Mouse (Mus musculus) forebrain, embryonic 10.5 days (tissue): Measurements from ENCODE around the gene Rtn1. TPM values are rescaled to one million over a fixed set of nuclear protein-coding genes. Genes with fewer than 3 reads are reported as not detected.

Experiments
- DNase-seq: peaks from one replicate; pipeline ENCODE4 v3.0.0-alpha.2; 2017; ENCODE audit warnings: low spot score; ENCODE audit errors: extremely low spot score
- H3K27ac ChIP-seq: fragments of 300-500 bp; sonication (generic); 2 replicates; pipeline ENCODE4 v1.5.1; 2016; ENCODE audit warnings: mild to moderate bottlenecking
- H3K27me3 ChIP-seq: fragments of 300-500 bp; sonication (generic); 2 replicates; pipeline ENCODE4 v1.6.1; 2016; ENCODE audit warnings: mild to moderate bottlenecking; ENCODE audit not compliant: poor library complexity, severe bottlenecking
- H3K36me3 ChIP-seq: fragments of 300-500 bp; sonication (generic); replicated peaks from 2 replicates; pipeline ENCODE4 v1.6.1; 2016; ENCODE audit warnings: mild to moderate bottlenecking, moderate library complexity
- H3K4me1 ChIP-seq: fragments of 300-500 bp; sonication (generic); 2 replicates; pipeline ENCODE4 v1.6.1; 2016
- H3K4me3 ChIP-seq: fragments of 300-500 bp; sonication (generic); 2 replicates; pipeline ENCODE4 v1.5.1; 2016; ENCODE audit warnings: mild to moderate bottlenecking, moderate library complexity
- H3K9me3 ChIP-seq: fragments of 300-500 bp; sonication (generic); 2 replicates; pipeline ENCODE4 v1.6.1; 2016; ENCODE audit warnings: mild to moderate bottlenecking, moderate library complexity
- WGBS: fragments of 180-500 bp; shearing (Covaris S2); methylation state at CpG from one replicate; pipeline ENCODE4 v1.1.7; 2016; 5-methylcytosine and 5-hydroxymethylcytosine counted together
- polyA plus RNA-seq: library from polyadenylated mRNA; unstranded; fragments of >200 nt; fragmentation: Nextera tagmentation; extraction: Ambion mirVana; gene quantifications from 2 replicates; pipeline ENCODE4 v1.2.1, GENCODE M21; 2016

Gene Rtn1
- polyA plus RNA-seq, 1 experiment from 2014 or later: 72.9 TPM

DNA sequence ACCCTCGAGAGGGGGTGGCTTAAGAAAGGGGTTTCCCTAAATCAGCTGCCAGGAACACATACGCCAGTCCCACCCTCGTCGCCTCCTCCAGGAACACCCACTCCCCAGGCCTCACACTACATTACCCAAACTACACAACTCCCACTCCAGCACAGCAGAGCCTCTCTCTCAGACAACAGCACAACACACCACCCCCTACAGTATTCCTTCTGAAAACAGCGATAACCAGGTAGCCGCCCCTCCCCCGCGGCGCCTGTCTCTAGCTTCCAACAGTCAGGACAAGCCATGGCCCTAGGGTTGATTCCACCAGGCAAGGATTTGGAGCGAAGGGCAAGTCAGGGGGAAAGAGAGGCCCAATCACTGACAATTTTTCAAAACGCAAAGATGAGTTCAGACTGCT is 1.7 kb downstream of the Rtn1 start:
- no peaks in the 10 kb centered on the region for H3K36me3 ChIP-seq
- DNase-seq: peak; percentile 21
- WGBS: 7% methylated on average over 11 of the region's 11 CpGs

DNA sequence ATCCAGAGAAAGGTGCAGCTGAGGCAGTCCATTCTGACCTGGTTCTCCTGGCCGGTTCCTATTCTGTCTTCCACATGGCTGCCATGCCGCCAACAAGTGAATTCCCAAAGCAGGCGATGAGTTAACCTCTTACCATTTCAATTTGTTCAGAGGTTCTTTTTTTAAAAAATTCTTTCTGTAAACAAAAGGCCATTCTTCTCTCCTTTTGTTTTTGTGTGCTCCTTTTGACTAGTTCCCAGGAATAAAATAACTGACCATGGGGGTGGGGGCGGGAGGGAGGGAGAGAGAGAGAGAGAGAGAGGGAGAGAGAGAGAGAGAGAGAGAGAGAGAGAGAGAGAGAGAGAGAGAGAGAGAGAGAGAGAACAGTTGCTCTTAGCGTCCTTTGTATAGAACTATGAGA is 3.8 kb downstream of the Rtn1 start:
- no peak for DNase-seq
- 40% methylated on average over 4 of the region's 5 CpGs for WGBS
- H3K27me3 ChIP-seq: peaks cover 42% of the 10 kb centered on the region
- H3K4me3 ChIP-seq: no peak overlapping the region
- no peaks in the 10 kb centered on the region for H3K9me3 ChIP-seq
- no peak overlapping the region for H3K27ac ChIP-seq
- peaks cover 30% of the 10 kb centered on the region for H3K4me1 ChIP-seq
- H3K36me3 ChIP-seq: no peaks in the 10 kb centered on the region

More for the DNA sequence above, 1.7 kb downstream of the Rtn1 start:
- Histone ChIP-seq H3K9me3 (no peaks in the 10 kb centered on the region), H3K27me3 (peaks cover 52% of the 10 kb centered on the region), H3K4me1 (peaks cover 30% of the 10 kb centered on the region), H3K4me3 (peak overlapping the region; percentile 74), H3K27ac (no peak overlapping the region)

DNA sequence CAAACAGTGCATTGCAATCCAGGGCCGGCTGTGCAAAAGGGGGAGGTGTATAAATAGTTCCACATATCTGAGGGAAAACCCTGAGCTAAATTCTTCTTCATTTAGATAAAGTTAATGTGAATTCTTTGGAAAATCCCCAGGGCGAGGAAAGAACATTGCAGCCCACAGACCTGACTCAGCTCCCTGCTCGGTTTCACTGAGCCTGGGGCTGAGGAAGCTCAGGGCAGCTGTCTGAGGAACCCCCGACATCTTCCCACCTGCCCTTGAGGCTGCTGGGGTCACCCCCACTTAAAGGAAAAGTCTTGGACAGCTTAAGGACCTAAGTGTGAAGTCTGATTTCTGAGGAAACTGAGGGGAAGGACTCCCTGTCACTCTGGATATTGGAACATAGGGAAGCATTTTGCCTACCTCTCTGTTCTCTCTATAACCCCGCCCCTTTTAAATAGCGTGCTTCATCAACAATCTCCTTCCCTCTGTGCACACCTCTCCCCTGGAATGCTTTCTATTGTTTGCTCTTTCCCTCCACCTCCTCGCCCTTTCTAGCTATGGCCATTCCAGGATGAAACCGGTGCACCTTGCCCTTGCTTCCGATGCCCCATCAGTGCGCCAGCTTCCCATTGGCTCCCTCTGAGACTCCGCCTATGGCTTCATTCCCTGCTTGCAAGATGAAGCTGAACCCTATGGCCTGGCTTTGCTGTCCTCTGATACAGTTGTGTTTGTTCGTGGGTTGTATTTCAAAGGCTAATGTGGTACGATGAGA is 15.6 kb downstream of the Rtn1 start:
- no peak for DNase-seq
- no peak overlapping the region for H3K4me3 ChIP-seq
- H3K4me1 ChIP-seq: peaks cover 6% of the 10 kb centered on the region; the same call in 1 of the 2 replicates
- H3K27me3 ChIP-seq: no peaks in the 10 kb centered on the region
- no peak overlapping the region for H3K27ac ChIP-seq
- WGBS: 58% methylated on average over 13 of the region's 13 CpGs
- no peaks in the 10 kb centered on the region for H3K9me3 ChIP-seq
- no peaks in the 10 kb centered on the region for H3K36me3 ChIP-seq

DNA sequence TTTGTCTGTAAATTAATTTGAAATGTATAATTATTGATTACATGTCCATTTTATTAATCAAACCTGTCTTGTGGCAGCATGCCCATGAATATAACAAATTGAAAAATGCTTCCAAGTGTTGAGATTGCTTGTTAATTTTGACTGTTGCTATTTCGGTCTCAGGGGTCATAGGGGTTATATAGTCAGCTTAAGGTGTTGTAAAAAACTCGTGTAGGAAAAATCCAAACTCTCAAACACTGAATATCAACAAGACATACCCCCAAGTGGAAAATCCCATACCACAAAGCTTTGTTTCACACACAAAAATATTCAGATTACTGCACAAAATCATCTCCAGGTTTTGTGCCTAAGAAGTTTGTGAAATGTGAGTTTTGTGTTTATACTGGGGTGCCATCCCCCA is 18.5 kb downstream of the Rtn1 start:
- no peak overlapping the region for H3K27ac ChIP-seq
- no peaks in the 10 kb centered on the region for H3K27me3 ChIP-seq
- no peaks in the 10 kb centered on the region for H3K36me3 ChIP-seq
- no peak overlapping the region for H3K4me3 ChIP-seq
- no peaks in the 10 kb centered on the region for H3K9me3 ChIP-seq
- peaks cover 6% of the 10 kb centered on the region; the same call in 1 of the 2 replicates for H3K4me1 ChIP-seq
- 85% methylated on average over 2 of the region's 2 CpGs for WGBS
- no peak for DNase-seq

DNA sequence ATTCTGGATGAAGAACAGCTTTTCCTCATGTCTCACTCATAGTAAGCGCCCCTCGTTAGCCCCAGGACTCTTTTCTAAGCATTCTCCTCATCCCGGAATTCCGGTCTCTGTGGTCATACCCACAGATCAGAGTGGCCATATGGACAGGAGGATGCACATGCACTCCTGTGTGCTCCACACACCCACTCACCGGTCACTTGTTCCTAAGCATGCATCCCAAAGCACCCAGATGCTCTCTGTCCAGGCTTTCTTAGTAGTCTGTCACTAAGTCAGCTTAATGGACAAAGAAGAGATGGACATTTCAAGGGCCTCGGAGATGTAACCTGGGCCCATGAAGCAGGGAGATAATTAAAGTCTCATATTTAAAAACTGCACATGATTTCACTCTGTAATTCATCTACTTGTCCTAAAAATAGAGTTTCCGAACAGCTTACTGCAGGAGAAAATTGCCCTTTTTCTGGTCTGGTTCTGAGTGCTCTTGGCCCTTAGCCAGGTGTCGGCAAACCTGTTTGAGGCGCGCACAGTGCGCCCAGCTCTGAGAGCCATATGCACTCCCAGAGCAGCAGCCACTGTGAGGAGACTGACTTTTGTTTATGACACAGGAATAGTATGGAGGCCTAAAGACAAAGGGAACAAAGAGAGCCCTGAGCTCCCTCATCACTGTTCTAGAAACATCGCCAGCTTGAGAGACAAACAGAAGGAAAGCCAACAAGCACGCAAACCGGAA is 19.3 kb downstream of the Rtn1 start:
- peaks cover 6% of the 10 kb centered on the region; the same call in 1 of the 2 replicates for H3K4me1 ChIP-seq
- H3K36me3 ChIP-seq: no peaks in the 10 kb centered on the region
- DNase-seq: no peak
- 93% methylated on average over 14 of the region's 14 CpGs for WGBS
- no peaks in the 10 kb centered on the region for H3K27me3 ChIP-seq
- H3K4me3 ChIP-seq: no peak overlapping the region
- H3K9me3 ChIP-seq: no peaks in the 10 kb centered on the region
- H3K27ac ChIP-seq: no peak overlapping the region

DNA sequence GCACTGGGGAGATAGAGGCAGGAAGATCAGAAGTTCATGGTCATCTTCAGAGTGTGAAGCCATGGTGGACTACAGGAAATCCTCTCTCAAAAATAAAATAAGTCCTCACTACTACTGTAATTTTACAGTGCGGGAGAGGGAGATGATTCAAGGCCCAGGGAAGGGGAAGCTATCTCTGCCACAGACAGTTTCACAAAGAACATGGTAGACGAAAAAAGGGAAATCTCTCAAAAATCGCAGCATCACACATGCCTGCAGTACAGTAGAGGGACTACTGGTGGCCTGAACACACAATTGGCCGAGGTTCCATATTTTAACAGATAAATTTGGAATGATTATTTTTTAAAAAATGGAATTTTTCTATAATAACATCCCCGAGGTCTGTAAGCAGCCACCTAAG is 20.0 kb downstream of the Rtn1 start:
- no peaks in the 10 kb centered on the region for H3K27me3 ChIP-seq
- WGBS: 93% methylated on average over 5 of the region's 5 CpGs
- H3K9me3 ChIP-seq: no peaks in the 10 kb centered on the region
- H3K36me3 ChIP-seq: no peaks in the 10 kb centered on the region
- H3K4me3 ChIP-seq: no peak overlapping the region
- no peak for DNase-seq
- H3K27ac ChIP-seq: no peak overlapping the region
- peaks cover 6% of the 10 kb centered on the region; the same call in 1 of the 2 replicates for H3K4me1 ChIP-seq

DNA sequence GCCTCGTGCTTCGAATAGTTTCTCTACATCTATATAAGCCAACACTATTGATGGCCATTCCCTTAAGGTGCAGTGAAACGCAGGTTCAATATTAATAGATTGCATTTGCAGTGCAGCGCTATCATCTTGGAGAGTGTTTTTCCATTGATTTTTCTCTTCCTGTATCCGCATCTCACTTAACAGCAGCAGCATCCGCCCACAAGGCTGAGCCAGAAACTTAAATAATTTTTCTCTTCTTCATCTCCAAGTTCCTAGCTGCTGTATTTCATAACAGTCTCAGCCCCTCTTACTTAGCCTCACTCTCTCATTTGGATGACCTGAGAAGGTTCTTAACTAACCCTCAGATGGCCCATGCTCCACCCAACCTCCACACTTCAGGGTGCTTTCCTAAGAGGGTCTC is 20.7 kb downstream of the Rtn1 start:
- Histone ChIP-seq H3K27ac (no peak overlapping the region), H3K36me3 (no peaks in the 10 kb centered on the region), H3K9me3 (no peaks in the 10 kb centered on the region), H3K27me3 (no peaks in the 10 kb centered on the region), H3K4me3 (no peak overlapping the region), H3K4me1 (0 out of 2 replicates have a peak, but pooled peaks cover 1% of the 10 kb centered on the region)
- no peak for DNase-seq
- 94% methylated on average over 6 of the region's 6 CpGs for WGBS

DNA sequence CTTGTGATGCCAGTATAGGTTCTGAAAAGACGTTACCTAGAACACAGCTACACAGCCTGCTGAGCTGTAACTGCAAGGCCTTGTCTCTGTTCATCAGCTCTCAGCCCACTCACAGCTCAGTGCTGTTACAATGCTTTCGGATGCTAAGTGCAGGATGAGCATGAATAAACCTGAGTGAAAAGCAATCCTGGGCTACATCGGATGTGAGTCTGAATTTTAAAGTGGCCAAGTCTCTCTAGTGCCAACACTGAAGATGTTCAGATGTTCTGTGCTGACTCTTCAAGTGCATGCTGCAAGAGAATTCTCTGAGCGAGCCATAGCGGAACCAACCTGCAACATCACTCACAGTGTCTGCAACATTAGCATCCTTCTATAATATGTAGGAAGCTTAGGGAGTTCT is 32.5 kb downstream of the Rtn1 start:
- Histone ChIP-seq H3K27me3 (peaks cover 12% of the 10 kb centered on the region), H3K36me3 (no peaks in the 10 kb centered on the region), H3K4me3 (no peak overlapping the region), H3K4me1 (peaks cover 33% of the 10 kb centered on the region), H3K9me3 (no peaks in the 10 kb centered on the region), H3K27ac (no peak overlapping the region)
- DNase-seq: no peak
- WGBS: 88% methylated on average over 5 of the region's 5 CpGs

DNA sequence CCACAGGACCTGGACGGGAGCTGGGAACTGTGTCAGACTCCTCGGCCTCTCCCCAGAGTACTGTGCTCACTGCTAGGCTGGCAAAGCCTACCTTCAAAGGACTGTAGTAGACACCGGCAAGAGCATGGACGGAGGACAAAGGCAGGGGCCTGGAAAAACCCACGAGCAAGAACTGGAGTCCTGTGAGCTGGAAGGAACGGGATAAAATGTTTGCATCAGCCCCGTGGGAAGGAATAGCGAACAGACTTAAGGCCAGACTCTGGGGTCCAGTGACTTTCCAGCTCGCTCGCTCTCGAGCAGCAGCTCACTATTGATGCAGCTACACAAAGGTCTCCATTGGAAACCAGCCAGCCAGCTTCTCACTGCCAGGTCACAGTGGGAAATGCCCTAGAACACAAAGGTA is 34.0 kb downstream of the Rtn1 start:
- Histone ChIP-seq H3K4me3 (peak overlapping the region; percentile 29), H3K4me1 (peaks cover 33% of the 10 kb centered on the region), H3K27me3 (peaks cover 12% of the 10 kb centered on the region), H3K9me3 (no peaks in the 10 kb centered on the region), H3K36me3 (no peaks in the 10 kb centered on the region), H3K27ac (peak overlapping the region; percentile 88)
- DNase-seq: peak; percentile 62
- WGBS: 18% methylated on average over 11 of the region's 11 CpGs

DNA sequence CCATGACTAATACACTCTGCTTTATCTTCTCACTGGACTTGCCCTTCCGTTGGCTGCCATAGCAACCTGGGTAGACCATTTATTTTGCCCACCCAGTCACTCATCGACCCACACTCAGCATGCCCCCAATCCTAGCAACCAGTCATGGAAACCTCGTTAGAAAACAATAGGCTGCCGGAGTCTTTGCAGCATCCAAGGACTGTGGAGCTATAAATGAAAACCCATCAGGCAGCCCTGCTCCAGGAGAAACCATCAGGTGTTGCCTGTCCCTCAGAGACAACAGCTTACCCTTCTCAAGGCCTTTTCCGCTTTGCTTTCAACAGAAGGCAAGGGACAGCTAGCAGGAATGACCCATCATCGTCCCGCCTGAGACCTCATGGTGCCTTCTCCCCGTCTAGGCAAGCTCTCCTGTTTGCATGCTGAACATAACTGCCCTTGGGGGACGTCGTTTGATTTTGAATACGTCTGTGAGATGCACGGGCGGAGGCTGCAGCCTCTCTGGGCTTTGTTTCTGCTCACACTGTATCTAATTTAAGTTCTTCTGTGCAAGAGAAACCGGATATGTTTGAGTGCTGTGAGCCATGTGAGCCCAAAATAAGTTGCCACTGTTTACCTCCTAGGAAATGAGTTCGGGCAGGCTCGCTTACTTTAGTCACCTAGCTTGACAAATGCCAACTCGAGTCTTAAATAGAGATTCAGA is 34.8 kb downstream of the Rtn1 start:
- no peaks in the 10 kb centered on the region for H3K9me3 ChIP-seq
- WGBS: 62% methylated on average over 17 of the region's 17 CpGs
- no peaks in the 10 kb centered on the region for H3K36me3 ChIP-seq
- peaks cover 12% of the 10 kb centered on the region for H3K27me3 ChIP-seq
- peaks cover 33% of the 10 kb centered on the region for H3K4me1 ChIP-seq
- H3K27ac ChIP-seq: peak overlapping the region; percentile 88
- peak; percentile 60 for DNase-seq
- peak overlapping the region; percentile 19; the same call in 1 of the 2 replicates for H3K4me3 ChIP-seq

DNA sequence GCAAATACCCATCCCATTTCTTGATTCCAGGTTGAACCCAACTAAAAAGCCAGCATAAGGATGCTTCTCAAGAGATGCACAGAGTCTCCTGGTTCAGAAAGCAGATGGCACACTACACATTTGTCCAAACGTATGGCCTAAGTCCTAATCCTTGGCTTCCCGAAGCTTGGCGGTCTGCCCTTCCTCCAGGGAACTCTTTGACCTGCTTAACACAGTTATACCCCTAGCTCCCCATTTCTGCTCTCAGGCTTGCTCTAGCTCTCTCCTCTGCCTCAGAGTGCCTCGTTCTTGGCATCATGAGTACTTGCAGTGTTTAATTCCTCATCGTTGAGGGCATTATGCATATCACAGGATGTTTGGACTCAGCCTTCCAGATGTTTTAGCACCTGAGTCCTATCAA is 38.8 kb downstream of the Rtn1 start:
- 83% methylated on average over 5 of the region's 5 CpGs for WGBS

DNA sequence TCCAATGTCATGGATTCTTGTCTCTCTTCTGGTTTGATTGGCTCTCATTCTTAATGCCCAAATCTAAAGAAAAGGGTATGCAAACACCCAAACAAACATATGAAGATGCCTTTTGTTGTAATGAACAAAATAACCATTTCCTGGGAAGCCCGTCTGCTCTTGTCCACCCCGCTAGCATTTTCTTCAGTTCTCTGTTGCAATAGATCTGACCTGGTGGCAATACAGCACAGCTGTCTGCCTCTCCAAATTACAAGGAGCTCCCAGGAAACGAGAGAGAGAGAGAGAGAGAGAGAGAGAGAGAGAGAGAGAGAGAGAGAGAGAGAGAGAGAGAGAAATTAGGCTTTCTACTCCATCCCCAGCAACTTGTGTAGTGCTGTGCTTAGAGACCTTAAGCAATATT is 42.1 kb downstream of the Rtn1 start:
- no peaks in the 10 kb centered on the region for H3K36me3 ChIP-seq
- H3K27me3 ChIP-seq: no peaks in the 10 kb centered on the region
- peaks cover 38% of the 10 kb centered on the region for H3K4me1 ChIP-seq
- no peaks in the 10 kb centered on the region for H3K9me3 ChIP-seq
- H3K4me3 ChIP-seq: no peak overlapping the region
- H3K27ac ChIP-seq: peak overlapping the region; percentile 58; the same call in 1 of the 2 replicates
- WGBS: 73% methylated on average over 3 of the region's 3 CpGs
- no peak for DNase-seq

More for the DNA sequence above, 38.8 kb downstream of the Rtn1 start:
- Histone ChIP-seq H3K27ac (no peak overlapping the region), H3K27me3 (no peaks in the 10 kb centered on the region), H3K4me3 (no peak overlapping the region), H3K4me1 (peaks cover 41% of the 10 kb centered on the region), H3K36me3 (no peaks in the 10 kb centered on the region), H3K9me3 (no peaks in the 10 kb centered on the region)
- DNase-seq: no peak

DNA sequence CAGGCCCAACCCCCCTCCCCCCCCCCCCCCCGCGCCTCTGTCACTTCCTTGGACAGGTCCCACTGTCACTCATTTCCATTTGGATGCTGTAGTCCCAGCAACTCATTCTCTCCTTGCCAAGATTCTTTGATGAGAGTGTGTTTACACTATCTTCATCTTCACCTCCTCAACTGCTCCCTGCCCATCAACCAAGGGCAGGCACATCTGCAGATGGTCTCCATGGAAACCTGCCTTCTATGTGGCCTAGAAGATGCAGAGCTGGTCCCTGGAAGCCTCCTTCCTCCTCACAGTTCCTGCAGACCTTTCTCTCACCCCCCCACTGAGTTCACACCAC is 42.8 kb downstream of the Rtn1 start:
- 86% methylated on average over 1 of the region's 2 CpGs for WGBS
- Histone ChIP-seq H3K9me3 (no peaks in the 10 kb centered on the region), H3K36me3 (no peaks in the 10 kb centered on the region), H3K4me3 (no peak overlapping the region), H3K27ac (peak overlapping the region; percentile 58; the same call in 1 of the 2 replicates), H3K4me1 (peaks cover 41% of the 10 kb centered on the region), H3K27me3 (no peaks in the 10 kb centered on the region)
- no peak for DNase-seq
